Mouse (Mus musculus): ENCODE measurements around the gene Ifitm2.

The Ifitm2 gene

GRCm38 (mm10) chr7:140942341-140942740 lies 13.4 kb downstream of the Ifitm2 start:
- DNase-seq: no peak

- peak; percentile 68 to 75 for DNase-seq
These were observed 14.3 kb downstream of the Ifitm2 start, which contains the start of gene Pgghg for GRCm38 (mm10) chr7:140941222-140942051. TSS of gene Pgghg (plus strand) at chr7:140941391.

- DNase-seq: no peak
These were observed 16.1 kb downstream of the Ifitm2 start for GRCm38 (mm10) chr7:140939669-140940171.

- no peak for DNase-seq
These were observed 16.9 kb downstream of the Ifitm2 start for GRCm38 (mm10) chr7:140938896-140939295.

- DNase-seq: no peak
These were observed 17.4 kb downstream of the Ifitm2 start for GRCm38 (mm10) chr7:140938436-140938835.

GRCm38 (mm10) chr7:140927181-140927580 lies 28.6 kb downstream of the Ifitm2 start:
- DNase-seq: no peak

GRCm38 (mm10) chr7:140923070-140923775 lies 32.6 kb downstream of the Ifitm2 start:
- no peak for DNase-seq

GRCm38 (mm10) chr7:140922398-140923069 lies 33.3 kb downstream of the Ifitm2 start:
- DNase-seq: no peak

GRCm38 (mm10) chr7:140921225-140921975 lies 34.4 kb downstream of the Ifitm2 start:
- DNase-seq: no peak

GRCm38 (mm10) chr7:140920418-140921029 lies 35.3 kb downstream of the Ifitm2 start, which contains the start of gene Nlrp6:
TSS of gene Nlrp6 (plus strand) at chr7:140920902.
- DNase-seq: no peak

- no peak for DNase-seq
These were observed 35.9 kb downstream of the Ifitm2 start for GRCm38 (mm10) chr7:140919911-140920310.

- no peak for DNase-seq
These were observed 41.6 kb downstream of the Ifitm2 start for GRCm38 (mm10) chr7:140914031-140914690.

- no peak for DNase-seq
These were observed 42.8 kb downstream of the Ifitm2 start for GRCm38 (mm10) chr7:140912846-140913482.

GRCm38 (mm10) chr7:140912293-140912692 lies 43.5 kb downstream of the Ifitm2 start:
- DNase-seq: no peak

GRCm38 (mm10) chr7:140908634-140909107 lies 47.1 kb downstream of the Ifitm2 start:
- DNase-seq: peak; percentile 51 to 63

GRCm38 (mm10) chr7:140908181-140908580 lies 47.6 kb downstream of the Ifitm2 start:
- no peak for DNase-seq

- DNase-seq: no peak
These were observed 48.1 kb downstream of the Ifitm2 start for GRCm38 (mm10) chr7:140907697-140908096.

- DNase-seq: no peak
These were observed 48.7 kb downstream of the Ifitm2 start for GRCm38 (mm10) chr7:140907131-140907530.

GRCm38 (mm10) chr7:140905642-140906081 lies 50.1 kb downstream of the Ifitm2 start:
- no peak for DNase-seq
